Mouse (Mus musculus): ENCODE data around the gene 4930518I15Rik.

DNA sequence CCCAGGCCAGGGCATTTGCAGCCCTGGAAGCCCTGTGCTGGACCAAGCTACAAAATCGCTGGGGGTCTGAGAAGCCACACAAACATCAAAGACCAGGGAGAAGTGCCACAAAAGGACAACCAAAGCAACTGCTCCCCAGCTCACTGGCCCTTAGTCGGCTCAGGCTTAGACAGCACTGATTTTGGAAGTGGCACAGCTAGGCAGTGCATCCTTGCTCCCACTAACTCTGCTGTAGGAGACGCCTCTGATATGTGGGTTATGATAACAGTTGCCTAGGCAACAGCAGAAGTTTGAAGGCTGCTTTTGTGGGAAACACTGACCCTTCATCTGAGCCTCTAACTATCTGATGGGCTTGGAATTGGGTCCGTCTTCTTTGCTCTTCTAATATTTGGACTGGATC lies 41.4 kb upstream of the 4930518I15Rik start:
- TF ChIP-seq POLR2A (IDR thresholded peaks at IDR 0.05; ENCODE audit: insufficient read depth, low read length) (no peak), EP300 (IDR thresholded peaks at IDR 0.05; ENCODE audit: insufficient read depth, low read depth, low read length) (no peak)

All from ES-Bruce4 (cell line).